Mouse (Mus musculus) hematopoietic stem cell, adult 5-6 weeks (primary cell): Measurements from ENCODE around the gene Olfr133. TPM values are rescaled to one million over a fixed set of nuclear protein-coding genes. Genes with fewer than 3 reads are reported as not detected.
"Not testable (repeated sequence)": the region's sequence is repeated elsewhere in the genome, so short reads cannot be mapped to it uniquely, and the experiment has no call there.

Experiments used
- ATAC-seq, 2 experiments: fragments of 125-278 bp in 1 of 2; replicated peaks in 1 of 2; 2 replicates each; pipeline ENCODE4 v1.8.0; 2016 to 2017; ENCODE audit warnings: inconsistent platforms in 2 of 2, mild to moderate bottlenecking in 2 of 2, moderate number of reproducible peaks in 2 of 2, low read depth in 1 of 2, moderate TSS enrichment in 1 of 2; ENCODE audit not compliant: low FRiP score in 2 of 2, poor library complexity in 2 of 2, severe bottlenecking in 2 of 2, insufficient read depth in 1 of 2, low TSS enrichment in 1 of 2
- total RNA-seq: library from RNA; stranded (forward); fragments of 172-1452, 232-1000 nt; gene quantifications from 2 replicates; pipeline ENCODE4 v1.2.3, GENCODE M21; 2017

Olfr133 gene
- total RNA-seq, result not detected in 2 replicates

DNA sequence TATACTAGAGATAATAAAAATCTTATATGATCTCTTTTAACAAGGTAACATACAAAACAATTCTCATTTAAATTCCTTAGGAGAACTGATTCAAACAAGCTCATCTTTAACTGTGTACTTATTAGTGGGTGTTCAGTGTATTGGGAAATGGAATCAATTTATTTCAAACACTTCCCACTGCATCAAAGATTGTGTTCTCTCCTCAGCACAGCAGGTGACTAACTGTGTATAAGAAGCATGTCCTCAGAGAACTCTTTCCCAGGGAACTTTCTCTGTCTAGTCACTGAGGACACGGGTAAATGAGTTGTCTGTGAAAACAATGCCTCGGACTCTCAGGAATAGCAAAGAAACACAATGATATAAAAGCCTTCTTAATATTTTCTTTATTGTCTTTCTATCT, at the start of gene Olfr133:
Gene Olfr133 (plus strand): TSS at position 301 of the 400 bp plus-strand sequence.
- ATAC-seq, result no peak

DNA sequence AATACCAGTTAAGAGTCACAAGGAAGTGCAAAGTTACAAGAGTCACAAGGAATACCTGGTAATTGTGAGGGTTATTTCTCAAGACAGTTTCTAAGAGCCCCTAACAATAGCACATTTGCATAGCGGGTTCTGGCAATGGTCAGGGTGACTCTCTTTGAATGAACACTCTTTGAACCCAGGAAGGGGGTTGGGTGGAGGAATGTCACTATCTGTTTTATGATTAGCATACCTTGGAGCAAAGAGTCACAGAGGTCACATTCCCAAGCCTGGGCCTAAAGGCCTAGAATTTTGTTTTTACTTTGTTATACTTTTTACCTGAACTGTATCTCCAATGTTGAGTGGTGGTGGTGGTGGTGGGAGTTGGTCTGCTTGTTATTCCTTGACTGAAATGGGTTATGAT, 20.9 kb upstream of the Olfr133 start:
- not testable (repeated sequence) for ATAC-seq

DNA sequence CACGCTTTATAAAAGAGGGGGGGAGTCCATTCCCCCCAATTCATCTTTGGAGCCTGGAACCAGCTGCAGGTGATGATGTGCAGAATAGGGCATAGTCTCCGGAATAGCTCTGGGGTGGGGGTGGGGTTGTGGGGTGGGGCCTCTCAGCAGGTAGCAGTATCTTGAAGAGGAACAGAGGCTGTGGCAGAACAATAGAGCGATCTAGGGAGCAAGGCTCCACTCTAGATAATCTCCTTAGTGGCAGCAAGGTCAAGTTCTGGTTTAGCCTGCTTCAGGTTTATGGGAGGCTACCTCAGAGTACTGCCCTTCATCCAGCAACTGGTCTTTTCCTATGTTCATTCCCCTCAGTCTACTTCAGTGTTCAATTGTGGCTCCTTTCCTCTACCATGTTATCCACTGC, 19.7 kb upstream of the Olfr133 start:
- ATAC-seq, result not testable (repeated sequence)

DNA sequence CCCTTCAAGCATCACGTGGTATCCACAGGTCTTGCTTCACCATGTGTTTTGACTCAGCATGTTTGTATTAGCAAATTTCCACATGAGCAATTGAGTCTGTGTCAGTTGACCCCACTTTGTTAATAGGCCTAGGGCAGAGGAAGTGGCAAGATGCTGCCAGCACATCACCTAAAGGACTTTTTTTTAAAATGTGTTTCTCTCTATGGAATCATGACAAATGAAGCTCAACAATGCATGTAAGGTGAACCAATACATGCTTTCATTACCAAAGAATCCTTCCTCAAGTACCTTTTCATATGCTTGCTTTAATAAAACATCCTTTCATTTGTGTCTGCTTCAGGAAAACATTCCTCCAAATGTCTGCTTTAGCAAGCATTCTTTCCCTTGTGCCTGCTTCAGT, 10.7 kb upstream of the Olfr133 start, which contains the start of gene Olfr132:
Gene Olfr132 (minus strand): TSS at position 101 of the 400 bp plus-strand sequence.
- ATAC-seq, result no peak

DNA sequence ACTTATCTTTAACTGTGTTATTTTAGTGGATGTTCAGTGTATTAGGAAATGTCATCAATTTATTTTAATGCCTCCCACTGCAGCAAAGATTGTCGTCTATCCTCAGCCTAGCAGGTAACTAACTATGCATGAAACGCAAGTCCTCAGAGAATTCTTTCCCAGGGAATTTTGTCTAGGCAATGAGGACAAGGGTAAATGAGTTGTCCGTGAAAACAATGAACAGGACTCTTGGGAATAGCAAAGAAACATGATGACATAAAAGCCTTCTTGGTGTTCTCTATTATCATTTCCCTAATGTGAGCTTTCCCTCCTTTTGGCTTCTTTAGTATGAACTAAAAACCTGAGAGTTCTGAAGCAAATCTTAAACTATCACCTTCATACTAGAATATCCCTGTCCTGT, 26.0 kb downstream of the Olfr133 start, which contains the start of gene Olfr134:
Gene Olfr134 (plus strand): TSS at position 301 of the 400 bp plus-strand sequence.
- no peak for ATAC-seq

Other genes with a start within 250 kb of the Olfr133 start
- not detected in 2 replicates for gene Olfr127, start 244.8 kb upstream of the Olfr133 start, total RNA-seq
- not detected in 2 replicates for gene Olfr128, start 224.7 kb upstream of the Olfr133 start, total RNA-seq
- gene Olfr761, start 192.2 kb upstream of the Olfr133 start, total RNA-seq, result not detected in 2 replicates
- gene Olfr129, start 85.2 kb upstream of the Olfr133 start, total RNA-seq, result not detected in 2 replicates
- not detected in 2 replicates for gene Olfr130, start 81.4 kb upstream of the Olfr133 start, total RNA-seq
- gene Olfr131, start 56.6 kb upstream of the Olfr133 start, total RNA-seq, result not detected in 2 replicates
- gene Olfr132, start 10.8 kb upstream of the Olfr133 start, total RNA-seq, result not detected in 2 replicates
- not detected in 2 replicates for gene Olfr134, start 26.1 kb downstream of the Olfr133 start, total RNA-seq
- gene Olfr135, start 59.1 kb downstream of the Olfr133 start, total RNA-seq, result not detected in 2 replicates
- not detected in 2 replicates for gene Olfr138, start 115.8 kb downstream of the Olfr133 start, total RNA-seq
- not detected in 2 replicates for gene Olfr137, start 162.3 kb downstream of the Olfr133 start, total RNA-seq
- not detected in 2 replicates for gene Olfr136, start 184.6 kb downstream of the Olfr133 start, total RNA-seq